Mouse (Mus musculus) heart, postnatal 0 days (tissue): Measurements from ENCODE around the gene Togaram2.

Experiments used
- CTCF ChIP-seq: IDR thresholded peaks from 2 replicates; pipeline ENCODE4 v1.5.1; 2016; ENCODE audit warnings: antibody characterized with exemption, control low read depth, low read depth
- EP300 ChIP-seq: IDR thresholded peaks from 2 replicates; pipeline ENCODE4 v1.6.1; 2016; ENCODE audit warnings: antibody characterized with exemption, low read depth

GRCm38 (mm10) chr17:71693780-71694179 is 20.7 kb downstream of the Togaram2 start:
- TF ChIP-seq EP300 (no peak), CTCF (peak; percentile 25)
